Mouse (Mus musculus) stomach, postnatal 0 days (tissue): ENCODE measurements around the gene Sardh.

Experiments
- CTCF ChIP-seq: IDR thresholded peaks from 2 replicates; pipeline ENCODE4 v1.5.1; 2016; ENCODE audit warnings: antibody characterized with exemption, low read depth, mild to moderate bottlenecking, moderate library complexity
- EP300 ChIP-seq: optimal IDR thresholded peaks from 2 replicates; pipeline ENCODE3; 2016; ENCODE audit warnings: antibody characterized with exemption

DNA sequence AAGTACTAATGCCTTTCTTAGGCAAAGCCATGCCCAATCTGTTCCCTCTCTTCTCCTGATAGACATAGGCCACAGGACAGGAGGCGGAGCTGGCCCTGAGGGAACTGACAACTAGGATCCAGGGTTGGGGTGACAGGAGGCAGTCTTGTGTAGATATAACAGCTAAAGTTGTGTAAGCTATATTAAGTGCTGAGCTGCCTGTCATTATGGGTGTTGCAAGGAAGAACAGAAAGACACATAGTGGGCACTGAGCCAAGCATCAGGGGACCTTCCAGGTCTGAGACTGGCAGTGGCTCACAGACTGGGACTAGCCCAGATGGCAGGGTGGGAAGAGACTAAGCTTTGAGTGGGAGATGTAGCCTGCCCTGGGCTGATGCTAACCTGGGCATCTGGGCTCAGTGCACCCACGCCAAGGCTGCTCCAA is 30.0 kb downstream of the Sardh start:
- TF ChIP-seq CTCF (no peak), EP300 (no peak)
